Mouse (Mus musculus): ENCODE measurements around the gene Acsf3.

The Acsf3 gene

GRCm38 (mm10) chr8:122762731-122763266 lies 12.5 kb upstream of the Acsf3 start:
- DNase-seq, result no peak

DNA sequence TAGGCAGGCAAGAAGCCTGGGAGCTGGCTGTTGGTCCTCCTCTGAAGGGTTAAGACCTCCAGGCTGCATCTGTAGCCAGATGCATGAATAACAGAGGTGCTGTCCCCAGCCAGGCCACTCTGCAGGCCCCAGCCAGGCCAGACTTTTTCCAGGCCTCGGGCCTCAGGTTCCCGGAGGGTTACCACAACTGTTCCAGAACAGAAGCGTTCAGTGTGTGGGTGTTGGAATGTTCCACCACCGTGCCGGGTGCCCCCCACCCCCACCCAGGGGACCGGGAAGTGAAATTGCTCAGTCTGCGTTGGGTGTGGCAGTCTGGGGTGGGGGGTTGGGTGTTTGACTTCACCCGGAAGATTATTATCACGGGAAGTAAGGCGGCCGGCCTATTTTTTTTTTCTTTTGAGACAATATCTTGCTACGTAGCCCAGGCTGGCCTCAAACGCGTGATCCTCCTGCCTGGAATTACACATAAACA lies 12.0 kb upstream of the Acsf3 start:
- DNase-seq, result no peak

DNA sequence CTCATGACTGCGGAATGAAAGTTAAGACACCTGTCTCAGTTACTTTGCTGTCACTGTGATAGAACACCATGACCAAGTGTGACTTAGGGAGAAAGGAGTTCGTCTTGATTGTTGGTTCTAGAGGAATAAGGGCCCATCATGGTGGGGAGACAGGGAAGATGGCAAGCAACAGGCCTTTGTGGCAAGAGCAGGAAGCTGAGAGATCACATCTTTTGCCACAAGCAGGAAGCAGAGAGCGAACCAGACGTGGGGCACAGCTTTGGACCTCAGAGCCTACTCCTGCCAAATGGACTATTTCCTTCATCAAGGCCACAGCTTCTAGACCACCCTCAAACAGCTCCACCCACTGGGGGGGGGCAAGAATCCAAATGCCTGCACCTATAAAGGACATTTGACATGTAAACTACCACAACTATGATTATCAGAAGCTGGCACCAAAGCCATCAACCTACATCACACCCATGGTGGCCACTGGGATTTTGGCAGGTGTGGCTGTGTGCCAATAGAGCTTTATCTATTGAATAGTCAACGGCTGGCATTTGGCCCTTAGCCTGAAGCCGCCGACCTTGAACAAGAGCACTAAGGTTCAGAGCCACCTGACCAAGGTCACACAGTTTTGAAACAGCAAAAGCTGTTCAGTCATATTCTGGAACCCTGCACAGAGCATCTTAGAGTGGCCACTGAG lies 10.4 kb upstream of the Acsf3 start:
- DNase-seq, result no peak

GRCm38 (mm10) chr8:122766189-122766588 lies 9.1 kb upstream of the Acsf3 start:
- no peak for DNase-seq

- DNase-seq, result no peak
Measured at GRCm38 (mm10) chr8:122766647-122767200, 8.6 kb upstream of the Acsf3 start.

GRCm38 (mm10) chr8:122767229-122767628 lies 8.1 kb upstream of the Acsf3 start:
- DNase-seq, result no peak

GRCm38 (mm10) chr8:122769251-122770058 lies 5.8 kb upstream of the Acsf3 start:
- peak; percentile 74 for DNase-seq

- no peak for DNase-seq
Measured at GRCm38 (mm10) chr8:122772431-122773060, 2.7 kb upstream of the Acsf3 start.

- no peak for DNase-seq
Measured at GRCm38 (mm10) chr8:122777701-122778100, 2.4 kb downstream of the Acsf3 start.

DNA sequence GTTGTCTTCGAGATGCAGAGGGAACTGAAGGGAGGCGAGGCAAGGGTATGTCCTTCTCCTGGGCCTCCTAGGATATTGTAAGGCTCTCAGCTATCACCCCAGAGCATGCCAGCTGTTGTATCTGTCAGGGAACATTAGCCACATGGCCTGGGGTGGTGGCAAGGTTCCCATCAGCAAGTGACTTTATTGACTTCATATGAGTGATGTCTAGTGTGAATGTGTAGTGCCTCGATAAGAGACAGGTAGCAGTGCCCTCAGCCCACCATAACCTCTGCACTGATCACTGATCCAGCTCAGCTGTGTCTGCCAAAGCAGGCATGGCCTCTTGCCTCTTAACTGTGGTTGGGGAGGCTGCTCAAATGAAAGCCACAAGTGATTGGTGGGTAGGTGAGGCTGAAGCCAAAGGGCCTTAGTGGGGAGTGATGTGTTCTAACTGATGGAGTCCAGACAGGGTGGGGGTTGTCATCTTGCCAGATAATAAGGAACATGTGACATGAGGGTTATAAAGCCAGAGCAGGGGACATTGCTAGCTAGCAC lies 3.5 kb downstream of the Acsf3 start:
- DNase-seq, result no peak

DNA sequence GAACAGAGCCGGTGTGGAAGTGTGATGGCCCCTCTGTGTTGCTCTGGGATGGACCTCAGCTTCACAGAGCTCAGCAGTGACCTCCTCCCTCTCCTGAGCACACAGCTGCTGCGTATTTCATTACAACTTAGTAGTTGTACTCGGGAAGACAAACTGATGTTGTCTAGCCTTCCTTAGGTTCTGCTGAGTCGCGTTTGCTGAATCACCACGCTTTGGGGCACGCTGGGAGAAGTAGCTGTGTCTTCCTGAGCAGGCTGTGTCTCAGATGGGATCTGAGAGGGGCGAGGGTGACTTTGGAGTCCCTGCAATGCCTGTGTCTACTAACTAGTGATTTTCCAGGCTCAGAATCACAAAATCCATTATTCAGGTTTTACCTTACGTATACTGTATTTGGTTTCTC lies 4.0 kb downstream of the Acsf3 start:
- DNase-seq, result no peak

DNA sequence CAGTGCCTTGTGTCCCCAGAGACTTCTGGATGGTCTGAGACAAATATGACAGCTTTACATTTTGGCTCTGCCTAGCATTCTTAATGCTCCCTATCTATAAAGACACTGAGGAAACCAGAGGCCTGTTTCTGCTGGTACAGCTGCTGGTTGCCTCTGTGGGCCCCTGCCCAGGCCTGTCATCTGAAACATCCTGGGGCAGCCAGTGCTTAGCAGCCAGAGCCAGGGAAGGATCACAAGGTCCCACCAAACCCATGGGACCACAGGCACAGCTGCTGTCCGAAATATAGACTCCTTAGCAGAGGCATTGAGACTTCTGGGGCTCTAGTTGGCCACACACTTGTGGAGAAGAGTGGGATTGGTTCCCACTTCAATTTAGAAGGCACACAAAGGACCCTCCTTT lies 9.5 kb downstream of the Acsf3 start:
- DNase-seq, result no peak

- no peak for DNase-seq
Measured at GRCm38 (mm10) chr8:122789796-122790195, 14.5 kb downstream of the Acsf3 start.

DNA sequence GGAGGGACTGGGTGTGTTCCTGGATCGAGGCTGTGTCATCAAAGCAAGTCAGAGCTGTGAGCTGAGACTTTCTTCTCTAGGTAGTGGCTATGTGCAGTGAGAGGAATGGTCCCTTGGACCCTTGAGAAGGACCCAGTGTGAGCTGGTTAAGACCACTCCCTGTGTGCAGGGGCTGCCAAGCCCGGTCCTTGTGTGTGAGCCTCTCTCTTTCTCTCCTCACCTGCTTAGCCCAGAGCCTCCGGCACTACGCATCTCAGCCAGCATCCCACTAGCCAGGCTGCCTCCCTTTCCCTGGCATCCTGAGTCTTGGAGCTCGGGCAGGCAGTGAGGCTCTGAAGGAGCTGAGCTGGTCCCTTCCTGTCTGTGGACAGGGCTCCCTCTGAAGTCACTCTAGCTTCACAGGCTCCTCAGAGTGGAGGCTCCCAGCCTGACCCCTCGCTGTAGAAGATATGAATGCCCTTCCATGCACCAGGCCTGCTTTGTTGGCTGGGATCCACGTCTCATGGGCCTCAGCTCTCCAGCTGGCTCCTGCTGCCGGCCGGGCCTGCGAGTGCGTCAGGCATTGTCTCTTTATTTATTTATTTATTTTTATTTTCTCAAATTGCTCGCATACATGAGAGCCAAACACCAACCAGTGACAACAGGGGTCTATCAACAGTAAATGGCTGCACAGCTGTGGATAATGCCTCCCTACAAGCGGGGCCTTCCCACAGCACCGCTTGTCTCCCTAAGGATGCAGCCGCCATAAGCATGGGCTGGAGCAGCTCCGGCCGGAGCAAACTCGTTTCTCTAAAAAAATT lies 18.3 kb downstream of the Acsf3 start:
- DNase-seq, result peak; percentile 72

- no peak for DNase-seq
Measured at GRCm38 (mm10) chr8:122794175-122794454, 18.8 kb downstream of the Acsf3 start.

DNA sequence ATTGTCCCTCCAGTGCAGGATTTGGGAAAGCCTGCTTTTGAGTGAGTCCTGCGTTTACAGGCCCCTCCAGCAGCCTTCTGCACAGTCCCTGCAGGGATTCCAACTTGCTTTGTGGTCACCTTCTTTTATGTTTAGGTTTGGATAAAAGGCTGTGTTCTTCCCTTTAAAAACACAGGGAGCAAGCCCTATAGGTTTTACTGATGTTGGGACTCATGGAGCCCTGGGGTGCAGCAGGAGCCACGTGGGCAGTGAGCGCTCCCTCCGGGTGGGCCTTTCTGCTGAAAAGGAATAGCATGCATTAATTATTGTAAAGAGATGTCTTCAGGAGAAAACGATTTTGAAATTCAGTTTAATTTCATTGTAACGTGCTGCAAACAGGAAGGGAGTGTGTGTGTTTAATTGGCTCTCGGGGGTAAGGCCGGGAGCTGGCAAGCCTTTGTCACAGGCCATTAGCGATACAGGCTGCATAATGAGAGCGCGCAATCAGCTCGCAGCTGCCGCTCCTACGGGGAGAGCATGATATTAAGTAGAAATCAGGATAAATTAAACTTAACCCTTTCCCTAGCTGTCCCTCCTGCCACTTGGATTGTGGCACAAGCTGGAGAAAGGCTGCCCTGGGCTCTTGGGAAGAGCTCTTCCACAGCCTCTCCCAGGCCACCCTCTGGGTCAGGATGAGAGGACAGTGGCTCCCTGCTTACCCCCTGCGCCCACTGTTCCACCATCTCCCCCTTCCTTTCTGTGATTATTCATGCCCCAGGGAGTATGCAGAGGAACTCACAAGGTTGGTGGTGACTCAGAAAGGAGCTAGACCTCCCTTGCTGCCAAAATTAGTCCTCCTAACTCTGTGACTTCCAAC lies 28.8 kb downstream of the Acsf3 start:
- DNase-seq, result no peak

- peak; percentile 69 for DNase-seq
Measured at GRCm38 (mm10) chr8:122805349-122805748, 30.1 kb downstream of the Acsf3 start.

- DNase-seq, result no peak
Measured at GRCm38 (mm10) chr8:122806956-122807538, 31.8 kb downstream of the Acsf3 start.

GRCm38 (mm10) chr8:122807907-122808306 lies 32.6 kb downstream of the Acsf3 start:
- DNase-seq, result no peak

- DNase-seq, result no peak
Measured at GRCm38 (mm10) chr8:122810376-122810775, 35.1 kb downstream of the Acsf3 start.

All from cerebellum, adult 9-10 months (tissue).